Mouse (Mus musculus): ENCODE measurements around the gene Pde4dip.

GRCm38 (mm10) chr3:97648518-97648917, 240.0 kb downstream of the Pde4dip start:
- no peak for TF ChIP-seq CTCF (IDR thresholded peaks at IDR 0.05; ENCODE audit: insufficient read depth, low read depth, low read length)
- TF ChIP-seq POLR2A (IDR thresholded peaks at IDR 0.05; ENCODE audit: insufficient read depth, low read depth, low read length), result no peak

Measured in olfactory bulb, adult 2 months (tissue).